Mouse (Mus musculus): ENCODE data around the gene Ccnjl. TPM values are rescaled to one million over a fixed set of nuclear protein-coding genes. Genes with fewer than 3 reads are reported as not detected.

The Ccnjl gene
- total and polyA plus RNA-seq, 3 experiments, result not detected

- no peak overlapping the region for H3K4me3 ChIP-seq (ENCODE audit: control insufficient read depth in 1 of 2, insufficient read depth in 1 of 2, low read depth in 2 of 2, low read length in 2 of 2)
- no peaks in the 10 kb centered on the region for H3K9me3 ChIP-seq (replicated peaks; ENCODE audit: insufficient read depth, low read length)
- TF ChIP-seq ETS1 (IDR thresholded peaks at IDR 0.05; ENCODE audit: low read depth, low read length) (no peak), MYC (IDR thresholded peaks at IDR 0.05; ENCODE audit: low read depth, low read length) (no peak), BHLHE40 (IDR thresholded peaks at IDR 0.05; ENCODE audit: borderline replicate concordance, low read depth, low read length) (no peak), ZMIZ1 (IDR thresholded peaks at IDR 0.05; ENCODE audit: low read depth, low read length) (no peak), E2F4 (IDR thresholded peaks at IDR 0.05; ENCODE audit: borderline replicate concordance, low read depth, low read length) (no peak), MAZ (IDR thresholded peaks at IDR 0.05; ENCODE audit: low read depth, low read length) (no peak), POLR2AphosphoS5 (IDR thresholded peaks at IDR 0.05; ENCODE audit: borderline replicate concordance, low read depth, low read length) (no peak), SIN3A (IDR thresholded peaks at IDR 0.05; ENCODE audit: low read length) (no peak), POLR2A (IDR thresholded peaks at IDR 0.05; ENCODE audit: control insufficient read depth in 1 of 2, insufficient read depth in 1 of 2, low read depth in 1 of 2, low read length in 2 of 2, poor library complexity in 1 of 2) (no peak), HCFC1 (IDR thresholded peaks at IDR 0.05; ENCODE audit: low read depth, low read length) (no peak), USF1 (IDR thresholded peaks at IDR 0.05; ENCODE audit: low read depth, low read length) (no peak), NELFE (IDR thresholded peaks at IDR 0.05; ENCODE audit: low read depth, low read length) (no peak), MYB (IDR thresholded peaks at IDR 0.05; ENCODE audit: low read depth, low read length) (no peak), USF2 (IDR thresholded peaks at IDR 0.05; ENCODE audit: borderline replicate concordance in 1 of 2, insufficient read depth in 1 of 2, low read depth in 1 of 2, low read length in 2 of 2) (no peak), TAL1 (IDR thresholded peaks at IDR 0.05; ENCODE audit: low read length) (no peak), JUND (IDR thresholded peaks at IDR 0.05; ENCODE audit: low read depth, low read length) (no peak), MXI1 (IDR thresholded peaks at IDR 0.05; ENCODE audit: low read depth, low read length) (no peak), TCF12 (IDR thresholded peaks at IDR 0.05; ENCODE audit: low read depth, low read length) (no peak)
- no peaks in the 10 kb centered on the region for H3K4me1 ChIP-seq (ENCODE audit: control insufficient read depth in 1 of 2, insufficient read depth in 2 of 2, low read length in 2 of 2)
- no peak for DNase-seq (ENCODE audit: low read depth, low spot score)
- no peak overlapping the region for H3K27ac ChIP-seq (ENCODE audit: control insufficient read depth, low read depth, low read length)
- no peaks in the 10 kb centered on the region for H3K36me3 ChIP-seq (ENCODE audit: control insufficient read depth in 1 of 2, insufficient read depth in 2 of 2, low read length in 2 of 2)
- H3K27me3 ChIP-seq (ENCODE audit: control insufficient read depth in 1 of 2, insufficient read depth in 2 of 2, low read length in 2 of 2), result peaks cover 2 to 26% of the 10 kb centered on the region in 2 experiments; a peak in 3 of 4 replicates
- H3K79me2 ChIP-seq (ENCODE audit: control insufficient read depth, insufficient read depth, low read length, poor library complexity), result no peaks in the 10 kb centered on the region
- H3K9ac ChIP-seq (ENCODE audit: control insufficient read depth, low read depth, low read length, poor library complexity, severe bottlenecking), result no peak overlapping the region
Observed at GRCm38 (mm10) chr11:43483122-43483792, 45.3 kb upstream of the Ccnjl start.

- no peak overlapping the region for H3K9ac ChIP-seq (ENCODE audit: control insufficient read depth, low read depth, low read length, poor library complexity, severe bottlenecking)
- TF ChIP-seq SMC3 (IDR thresholded peaks at IDR 0.05; ENCODE audit: low read depth, low read length) (no peak), E2F4 (IDR thresholded peaks at IDR 0.05; ENCODE audit: borderline replicate concordance, low read depth, low read length) (no peak), ZMIZ1 (IDR thresholded peaks at IDR 0.05; ENCODE audit: low read depth, low read length) (no peak), MYC (IDR thresholded peaks at IDR 0.05; ENCODE audit: low read depth, low read length) (no peak), USF1 (IDR thresholded peaks at IDR 0.05; ENCODE audit: low read depth, low read length) (no peak), RAD21 (IDR thresholded peaks at IDR 0.05; ENCODE audit: low read depth, low read length) (no peak), MEF2A (IDR thresholded peaks at IDR 0.05; ENCODE audit: extremely low read depth, insufficient replicate concordance, low read depth, low read length, poor library complexity, severe bottlenecking) (no peak), CHD1 (IDR thresholded peaks at IDR 0.05; ENCODE audit: low read depth, low read length) (no peak), JUND (IDR thresholded peaks at IDR 0.05; ENCODE audit: low read depth, low read length) (no peak), NELFE (IDR thresholded peaks at IDR 0.05; ENCODE audit: low read depth, low read length) (no peak), MAZ (IDR thresholded peaks at IDR 0.05; ENCODE audit: low read depth, low read length) (no peak), TBP (IDR thresholded peaks at IDR 0.05; ENCODE audit: low read depth, low read length) (no peak), ZKSCAN1 (IDR thresholded peaks at IDR 0.05; ENCODE audit: low read depth, low read length) (no peak), POLR2A (IDR thresholded peaks at IDR 0.05; ENCODE audit: control insufficient read depth in 1 of 2, insufficient read depth in 1 of 2, low read depth in 1 of 2, low read length in 2 of 2, poor library complexity in 1 of 2) (no peak), SIN3A (IDR thresholded peaks at IDR 0.05; ENCODE audit: low read length) (no peak), TCF12 (IDR thresholded peaks at IDR 0.05; ENCODE audit: low read depth, low read length) (no peak), MYB (IDR thresholded peaks at IDR 0.05; ENCODE audit: low read depth, low read length) (no peak), UBTF (IDR thresholded peaks at IDR 0.05; ENCODE audit: borderline replicate concordance, insufficient read depth, low read depth, low read length) (no peak), GATA1 (IDR thresholded peaks at IDR 0.05; ENCODE audit: low read depth, low read length) (no peak), BHLHE40 (IDR thresholded peaks at IDR 0.05; ENCODE audit: borderline replicate concordance, low read depth, low read length) (no peak)
- H3K4me3 ChIP-seq (ENCODE audit: control insufficient read depth in 1 of 2, insufficient read depth in 1 of 2, low read depth in 2 of 2, low read length in 2 of 2), result no peak overlapping the region
- H3K27me3 ChIP-seq (ENCODE audit: control insufficient read depth in 1 of 2, insufficient read depth in 2 of 2, low read length in 2 of 2), result peaks cover 2 to 23% of the 10 kb centered on the region in 2 experiments; a peak in 3 of 4 replicates
- no peaks in the 10 kb centered on the region for H3K79me2 ChIP-seq (ENCODE audit: control insufficient read depth, insufficient read depth, low read length, poor library complexity)
- DNase-seq (ENCODE audit: low read depth, low spot score), result no peak
- no peaks in the 10 kb centered on the region for H3K36me3 ChIP-seq (ENCODE audit: control insufficient read depth in 1 of 2, insufficient read depth in 2 of 2, low read length in 2 of 2)
- no peaks in the 10 kb centered on the region for H3K9me3 ChIP-seq (replicated peaks; ENCODE audit: insufficient read depth, low read length)
- H3K4me1 ChIP-seq (ENCODE audit: control insufficient read depth in 1 of 2, insufficient read depth in 2 of 2, low read length in 2 of 2), result no peaks in the 10 kb centered on the region
- H3K27ac ChIP-seq (ENCODE audit: control insufficient read depth, low read depth, low read length), result no peak overlapping the region
Observed at GRCm38 (mm10) chr11:43484057-43484456, 44.5 kb upstream of the Ccnjl start.
